Mouse (Mus musculus) left cerebral cortex, adult 9 months (tissue): ENCODE data around the gene Rpl7a.
"Not testable (repeated sequence)": the region's sequence is repeated elsewhere in the genome, so short reads cannot be mapped to it uniquely, and the experiment has no call there.

Experiments used
- DNase-seq, 2 experiments: peaks; one replicate each; pipeline ENCODE4 v3.0.0; 2022; ENCODE audit warnings: low spot score in 2 of 2

The Rpl7a gene

DNA sequence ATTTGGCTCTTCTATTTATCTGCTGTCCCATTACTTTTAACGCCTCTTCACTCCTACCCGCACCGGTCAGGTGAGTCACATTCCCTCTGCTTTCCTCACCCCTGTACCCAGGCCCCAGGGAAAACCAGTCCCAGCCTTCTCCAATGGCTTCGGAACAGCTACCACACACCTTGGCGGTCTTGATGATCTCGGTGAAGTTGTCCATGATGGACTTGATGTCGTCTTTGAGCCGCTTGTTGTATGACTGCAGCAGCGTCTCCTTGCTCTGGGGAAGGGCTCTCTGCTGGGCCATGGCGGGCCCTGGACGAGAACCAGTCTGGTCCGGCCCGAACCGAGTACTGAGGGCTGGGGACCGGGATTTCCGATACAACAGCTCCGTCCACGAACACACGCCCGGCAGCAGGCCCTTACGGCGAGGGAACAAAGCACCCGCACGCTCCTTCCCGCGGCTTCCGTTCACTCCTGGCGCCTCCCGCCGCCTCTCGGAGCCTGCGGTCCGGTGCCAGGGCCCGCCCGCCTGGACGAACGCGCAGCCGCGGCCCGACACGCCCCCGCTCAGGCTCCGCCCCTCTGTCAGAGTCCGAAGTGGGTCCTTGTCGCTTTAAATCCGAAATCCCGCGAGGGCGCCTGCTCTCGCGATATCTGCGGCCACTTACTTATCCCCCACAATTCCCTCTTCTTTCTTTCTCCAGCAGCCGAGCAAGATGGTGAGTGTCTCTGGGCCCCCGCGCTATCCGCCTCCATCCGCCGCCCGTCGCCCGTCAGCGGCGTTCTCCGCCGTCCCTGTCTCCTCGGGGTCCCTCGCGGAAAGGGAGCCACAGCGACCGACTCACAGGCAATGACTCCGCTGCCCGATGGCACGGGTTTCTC lies at the start of gene Rpl7a, which contains the start of gene Med22:
Gene Rpl7a (plus strand): TSS at position 641 of the 870 bp plus-strand sequence.
Gene Med22 (minus strand): TSS at position 554 of the 870 bp plus-strand sequence.
- DNase-seq, result peak; percentile 95 to 100

DNA sequence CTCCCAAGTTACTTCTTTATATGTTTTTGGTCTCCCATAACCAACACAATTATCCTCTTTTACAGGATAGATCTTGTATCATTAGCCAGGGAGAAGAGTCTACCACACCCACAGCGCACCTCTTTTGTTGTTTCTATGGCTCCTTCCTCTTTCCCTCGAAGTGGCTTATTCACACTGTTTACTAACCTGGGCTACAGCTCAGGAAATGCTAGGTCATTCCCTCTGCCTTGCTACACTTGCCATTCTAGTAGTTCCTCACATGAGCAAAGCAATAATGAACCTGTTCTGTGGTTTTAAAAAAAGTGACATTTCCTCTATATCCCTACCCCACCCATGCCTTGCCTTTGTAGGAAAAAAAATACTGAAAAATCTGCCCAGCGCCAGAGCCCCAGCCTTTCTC lies 47.7 kb upstream of the Rpl7a start:
- no peak for DNase-seq

DNA sequence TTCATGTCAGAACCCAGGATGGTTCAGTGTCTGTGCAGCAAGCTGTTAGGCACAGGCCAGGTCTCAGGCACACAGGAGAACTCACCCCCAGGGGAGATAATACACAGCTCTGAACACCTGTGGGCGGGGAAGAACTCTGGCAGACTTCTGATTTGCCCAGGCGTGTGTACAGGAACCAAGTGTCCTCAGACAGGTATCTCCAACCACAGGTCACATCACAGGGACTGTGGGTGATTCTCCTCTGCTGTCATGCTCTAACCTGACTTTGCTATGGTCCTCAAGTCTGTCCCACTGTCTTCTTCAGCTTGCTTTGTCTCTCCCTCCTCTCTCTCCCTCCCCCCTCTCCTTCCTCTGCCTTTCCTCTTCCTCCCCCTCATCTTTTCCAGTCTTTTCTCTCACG lies 45.7 kb upstream of the Rpl7a start, which contains the start of gene Abo:
Gene Abo (minus strand): TSS at position 101 of the 400 bp plus-strand sequence.
- DNase-seq, result no peak

DNA sequence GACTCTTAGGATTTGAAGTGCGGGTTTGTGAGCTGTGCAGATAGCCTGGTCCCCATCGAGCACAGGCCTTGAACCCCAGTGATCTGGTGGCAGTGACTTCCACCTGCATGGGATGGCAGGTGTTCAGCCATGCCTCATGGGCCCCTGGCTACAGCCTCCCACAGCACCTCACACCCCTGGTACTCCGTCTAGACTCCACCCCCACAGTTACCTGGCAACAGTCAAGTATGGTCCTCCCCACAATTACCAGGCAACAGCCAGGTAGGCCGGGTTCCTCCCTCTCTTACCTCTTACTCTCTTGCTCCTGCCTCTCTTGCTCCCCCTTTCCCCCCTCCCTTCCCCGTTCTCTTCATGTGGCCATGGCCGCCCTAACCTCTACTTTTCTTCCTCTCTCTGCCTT lies 39.9 kb upstream of the Rpl7a start:
- no peak for DNase-seq

DNA sequence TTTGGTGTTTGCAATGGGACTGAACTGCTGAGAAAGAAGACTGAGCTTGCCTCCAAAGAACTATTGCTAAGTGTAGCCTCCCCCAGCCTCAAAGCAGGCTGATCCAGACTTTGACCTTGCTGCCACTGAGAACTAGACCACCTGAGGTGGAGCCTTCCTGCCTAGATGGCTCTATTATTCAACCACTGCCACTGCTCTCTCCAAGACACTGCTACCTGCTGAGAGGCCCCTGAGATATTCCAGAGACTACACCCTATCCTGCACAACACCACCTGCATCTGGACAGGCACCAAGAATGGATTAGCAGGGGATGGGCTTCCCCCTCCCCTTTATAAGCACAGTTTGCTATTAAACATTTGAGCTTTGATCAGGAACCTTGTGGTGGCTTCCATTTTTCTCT lies 32.0 kb upstream of the Rpl7a start:
- DNase-seq, result no peak

DNA sequence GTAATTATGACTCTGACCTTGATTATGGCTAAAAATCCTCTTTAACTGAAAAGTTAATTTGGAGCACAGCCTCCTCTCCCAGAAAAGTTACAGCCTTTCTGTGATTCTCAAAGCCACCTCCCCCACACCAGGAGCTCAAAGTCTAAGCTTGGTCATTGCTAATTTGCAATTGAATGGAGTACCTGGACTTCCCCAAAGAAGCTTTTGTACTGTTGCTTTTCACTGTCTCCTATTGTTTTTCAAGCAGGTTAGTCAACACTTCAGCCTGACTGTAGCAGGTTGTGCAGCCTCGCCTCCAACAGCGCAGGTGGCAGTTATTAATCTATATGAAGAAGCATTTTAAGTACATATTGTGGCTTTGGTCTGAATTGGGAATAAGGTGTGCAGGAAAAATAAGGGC lies 25.0 kb upstream of the Rpl7a start:
- DNase-seq, result not testable (repeated sequence)

DNA sequence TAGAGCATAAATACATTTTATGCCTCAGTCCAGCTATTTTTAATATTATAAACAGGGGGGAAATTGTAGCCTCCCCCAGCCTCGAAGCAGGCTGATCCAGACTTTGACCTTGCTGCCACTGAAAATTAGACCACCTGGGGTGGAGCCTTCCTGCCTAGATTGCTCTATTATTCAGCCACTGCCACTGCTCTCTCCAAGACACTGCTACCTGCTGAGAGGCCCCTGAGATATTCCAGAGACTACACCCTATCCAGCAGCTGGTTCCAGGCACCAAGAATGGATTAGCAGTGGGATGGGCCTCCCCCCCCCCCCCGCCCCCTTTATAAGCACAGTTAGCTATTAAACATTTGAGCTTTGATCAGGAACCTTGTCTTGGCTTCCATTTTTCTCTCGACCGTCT lies 24.4 kb upstream of the Rpl7a start:
- not testable (repeated sequence) for DNase-seq

DNA sequence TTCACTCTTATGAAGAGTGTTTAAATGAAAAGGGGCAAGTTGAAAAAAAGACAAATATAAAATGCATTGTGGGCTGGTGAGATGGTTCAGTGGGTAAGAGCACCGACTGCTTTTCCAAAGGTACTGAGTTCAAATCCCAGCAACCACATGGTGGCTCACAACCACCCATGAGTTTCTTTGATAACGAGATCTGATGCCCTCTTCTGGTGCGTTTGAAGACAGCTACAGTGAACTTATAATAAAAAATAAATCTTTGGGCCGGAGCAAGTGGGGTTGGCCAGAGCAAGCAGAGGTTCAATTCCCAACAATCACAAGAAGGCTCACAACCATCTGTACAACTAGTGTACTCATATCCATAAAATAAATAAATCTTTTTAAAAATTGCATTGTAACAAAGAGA lies 14.7 kb upstream of the Rpl7a start:
- DNase-seq, result no peak

DNA sequence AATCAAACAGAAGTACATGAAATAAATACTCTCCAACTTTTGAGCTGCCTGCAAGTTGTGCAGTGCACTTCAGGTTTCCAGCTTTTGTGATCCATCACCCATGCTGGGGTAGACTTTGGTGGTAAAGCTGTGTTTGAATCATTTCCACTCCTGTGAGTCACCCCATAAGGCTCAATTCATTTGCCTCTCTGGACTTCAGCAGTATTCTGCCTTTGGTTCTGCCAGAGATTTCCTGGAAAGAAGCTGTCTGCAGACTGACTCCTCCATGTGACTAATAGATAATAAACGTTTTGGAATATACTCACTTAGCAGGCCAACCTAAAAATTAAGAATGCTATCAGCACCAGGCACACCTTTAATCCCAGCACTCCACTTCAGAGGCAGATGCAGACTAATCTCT lies 9.8 kb upstream of the Rpl7a start:
- DNase-seq, result no peak

DNA sequence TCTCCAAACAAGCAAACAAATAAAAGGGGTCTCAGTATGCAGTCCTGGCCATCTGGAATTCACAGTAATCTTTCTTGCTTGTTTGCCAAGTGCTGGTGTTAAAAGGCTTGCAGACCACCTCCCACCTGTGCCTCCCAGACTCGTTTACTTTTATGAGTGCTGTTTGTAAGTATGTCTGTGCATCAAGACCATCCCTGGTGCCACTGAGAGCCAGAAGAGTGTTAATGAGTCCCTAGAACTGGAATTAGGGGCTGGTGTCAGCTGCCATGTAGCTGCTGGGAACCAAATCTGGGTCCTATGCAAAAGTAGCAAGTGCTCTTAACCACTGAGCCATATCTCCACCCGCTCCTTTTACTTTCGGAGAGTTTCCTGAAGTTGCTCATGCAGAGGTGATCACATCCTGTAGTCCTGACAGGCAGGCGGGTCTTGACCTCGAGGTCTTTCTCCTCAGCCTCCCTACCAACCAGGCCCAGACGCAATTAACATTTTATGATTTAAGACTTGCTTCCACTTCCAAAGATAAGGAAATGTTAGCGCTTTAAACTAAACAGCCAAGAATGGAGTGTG lies 8.6 kb upstream of the Rpl7a start:
- no peak for DNase-seq

DNA sequence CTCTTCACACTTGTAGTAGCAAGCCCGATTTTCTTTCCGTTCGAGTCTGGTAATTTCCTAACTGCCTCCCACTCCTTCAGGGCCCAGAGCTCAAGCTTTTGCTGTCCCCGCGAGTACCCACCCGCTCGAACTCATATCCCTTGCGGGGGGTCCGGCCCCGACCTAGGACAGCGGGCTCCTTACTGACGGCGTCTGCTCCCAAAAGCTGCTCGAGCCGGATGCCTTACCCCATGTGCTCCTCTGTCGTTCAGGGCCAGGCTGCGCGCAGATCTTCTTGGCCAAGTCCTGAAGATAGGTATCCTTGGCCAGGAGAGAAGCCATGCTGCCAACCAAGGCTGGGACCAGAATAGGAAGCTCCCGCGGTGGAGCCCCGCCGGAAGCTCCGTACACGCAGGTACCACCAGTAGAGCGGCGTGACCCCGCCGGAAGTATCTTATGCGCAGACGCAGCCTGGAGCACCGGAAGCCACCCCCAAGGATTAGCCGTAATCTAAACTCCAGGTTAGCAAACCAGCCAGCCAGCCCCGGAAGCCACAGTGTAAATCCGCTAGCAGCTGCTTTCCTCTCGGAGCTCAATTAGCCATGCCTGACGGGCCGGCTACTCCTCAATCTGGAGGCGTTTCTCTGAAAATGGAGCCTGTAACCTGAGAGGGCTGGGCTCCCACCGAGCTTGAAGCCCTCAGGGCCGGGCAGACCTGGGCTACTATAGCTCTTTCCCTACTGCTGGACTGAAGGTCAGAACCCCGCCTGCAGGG lies 7.9 kb upstream of the Rpl7a start, which contains the start of gene Surf6:
Gene Surf6 (minus strand): TSS at position 413 of the 754 bp plus-strand sequence.
- peak; percentile 94 to 97 for DNase-seq

DNA sequence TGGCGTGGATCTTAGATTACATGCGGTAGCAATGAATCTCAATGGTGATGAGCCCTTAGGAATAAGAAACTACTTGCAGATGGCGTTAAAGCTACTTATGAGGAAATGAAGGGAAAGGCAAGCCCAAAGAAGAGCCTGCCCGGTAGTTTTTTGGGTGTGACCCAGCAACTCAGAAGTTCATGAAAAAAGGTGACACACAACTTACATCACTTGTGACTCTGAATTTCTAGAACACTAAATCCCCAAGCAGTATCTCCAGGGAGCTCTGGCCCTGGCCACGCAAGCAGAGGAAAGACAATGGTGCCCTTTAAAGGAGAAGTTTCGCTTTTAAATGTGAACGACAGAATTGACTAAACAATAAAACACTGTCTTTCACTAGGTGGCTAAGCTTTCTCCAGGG lies 7.3 kb upstream of the Rpl7a start:
- DNase-seq, result no peak

DNA sequence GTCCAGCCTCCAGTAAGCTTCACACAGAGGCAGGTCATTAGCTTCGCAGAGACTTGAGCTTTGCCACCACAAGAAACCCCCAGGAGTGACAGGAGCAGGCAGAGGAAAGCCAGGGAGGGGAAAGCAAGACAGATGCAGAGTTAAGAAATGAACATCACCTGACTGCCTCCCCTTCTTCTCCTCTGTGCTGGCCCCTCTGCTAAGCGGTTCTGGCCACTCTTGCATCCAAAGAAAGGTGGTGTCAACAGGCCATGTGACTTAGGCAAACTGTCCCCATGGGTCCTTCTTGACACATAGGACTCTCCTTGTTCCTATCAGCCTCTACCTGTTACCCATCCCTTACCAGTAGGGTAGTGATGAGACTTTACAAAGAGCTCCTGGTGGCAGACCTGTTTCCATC lies 4.6 kb upstream of the Rpl7a start:
- DNase-seq, result no peak

DNA sequence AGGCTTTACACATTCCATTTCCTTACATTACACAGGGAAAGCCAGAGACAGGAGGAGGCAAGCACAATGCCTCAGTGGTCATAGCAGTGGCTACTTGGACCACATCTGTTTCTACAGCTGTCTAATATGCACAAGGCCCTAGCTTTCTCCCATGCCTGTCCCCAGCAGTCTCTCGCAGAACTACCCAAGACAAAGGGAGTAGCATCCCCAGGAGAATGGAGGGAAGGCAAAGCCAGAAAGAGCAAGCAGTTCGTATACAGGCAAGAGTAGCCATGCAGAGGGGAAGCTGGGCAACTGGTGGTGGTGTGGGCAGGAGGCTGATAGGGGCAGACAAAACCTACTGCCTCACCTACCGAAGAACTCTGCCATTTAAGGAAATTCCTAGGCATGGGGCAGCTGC lies 4.1 kb upstream of the Rpl7a start:
- no peak for DNase-seq

DNA sequence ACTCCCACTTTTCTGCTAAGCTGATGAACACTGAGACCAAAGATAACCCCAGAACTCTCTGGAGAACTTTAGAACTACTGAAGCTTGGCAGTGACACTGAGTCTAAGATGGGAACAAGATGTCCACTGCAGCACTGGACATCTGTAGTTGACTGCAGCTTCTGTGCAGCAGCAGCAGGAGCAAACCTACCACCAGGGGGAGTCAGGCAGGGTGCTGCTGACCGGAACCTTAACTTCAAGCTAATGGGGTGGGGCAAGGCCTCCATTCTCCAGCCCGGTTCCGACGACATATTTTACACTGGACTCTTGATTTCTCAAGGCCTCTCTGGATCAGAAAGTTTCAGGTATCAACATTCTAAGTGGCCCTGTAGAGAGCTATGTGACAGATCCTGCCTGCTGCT lies 3.5 kb upstream of the Rpl7a start:
- no peak for DNase-seq

DNA sequence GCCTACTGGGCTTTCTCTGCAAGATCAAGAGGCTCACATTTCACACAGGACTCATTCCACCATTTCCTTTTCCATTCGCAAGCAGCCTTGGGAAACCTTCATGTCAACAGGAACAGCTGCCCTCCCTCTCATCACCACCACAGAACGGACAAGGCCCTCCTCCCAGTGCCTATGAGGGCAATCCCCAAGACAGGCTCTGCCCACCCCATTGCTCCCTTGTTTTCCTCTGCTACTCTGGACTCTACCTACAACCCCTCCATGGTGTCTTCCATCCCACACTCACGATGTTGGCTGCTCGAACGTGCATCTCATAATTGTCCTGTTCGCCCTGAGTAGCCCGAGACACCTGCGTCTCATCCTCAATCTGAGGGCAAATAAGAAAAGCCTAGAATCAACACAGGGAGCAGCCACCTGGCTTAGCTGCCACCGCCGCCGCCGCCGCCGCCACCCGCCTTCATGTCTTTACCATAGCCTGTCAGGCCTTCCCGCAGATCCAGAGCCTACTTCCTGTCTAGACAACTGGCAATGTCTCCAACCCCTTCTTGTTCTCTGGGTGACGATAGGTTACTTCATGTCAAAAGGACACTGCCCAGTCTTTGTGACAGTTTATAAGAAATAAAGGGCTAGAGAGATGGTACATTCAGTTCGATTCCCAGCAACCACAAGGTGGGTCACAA lies 1.7 kb upstream of the Rpl7a start:
- DNase-seq, result no peak

DNA sequence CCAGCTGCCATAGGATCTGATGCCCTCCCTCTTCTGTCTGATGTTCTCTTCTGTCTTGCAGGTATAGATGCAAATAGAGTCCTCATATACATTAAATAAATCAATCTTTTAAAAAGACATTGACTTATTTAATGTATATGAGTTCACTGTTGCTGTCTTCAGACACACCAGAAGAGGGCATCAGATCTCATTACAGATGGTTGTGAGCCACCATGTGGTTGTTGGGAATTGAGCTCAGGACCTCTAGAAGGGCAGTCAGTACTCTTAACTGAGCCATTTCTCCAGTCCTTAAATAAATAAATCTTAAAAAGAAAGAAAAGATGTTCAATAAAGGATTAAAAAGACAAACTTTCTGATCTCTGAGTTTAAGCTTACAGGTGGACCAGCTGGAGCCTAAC lies 1.2 kb upstream of the Rpl7a start:
- no peak for DNase-seq

DNA sequence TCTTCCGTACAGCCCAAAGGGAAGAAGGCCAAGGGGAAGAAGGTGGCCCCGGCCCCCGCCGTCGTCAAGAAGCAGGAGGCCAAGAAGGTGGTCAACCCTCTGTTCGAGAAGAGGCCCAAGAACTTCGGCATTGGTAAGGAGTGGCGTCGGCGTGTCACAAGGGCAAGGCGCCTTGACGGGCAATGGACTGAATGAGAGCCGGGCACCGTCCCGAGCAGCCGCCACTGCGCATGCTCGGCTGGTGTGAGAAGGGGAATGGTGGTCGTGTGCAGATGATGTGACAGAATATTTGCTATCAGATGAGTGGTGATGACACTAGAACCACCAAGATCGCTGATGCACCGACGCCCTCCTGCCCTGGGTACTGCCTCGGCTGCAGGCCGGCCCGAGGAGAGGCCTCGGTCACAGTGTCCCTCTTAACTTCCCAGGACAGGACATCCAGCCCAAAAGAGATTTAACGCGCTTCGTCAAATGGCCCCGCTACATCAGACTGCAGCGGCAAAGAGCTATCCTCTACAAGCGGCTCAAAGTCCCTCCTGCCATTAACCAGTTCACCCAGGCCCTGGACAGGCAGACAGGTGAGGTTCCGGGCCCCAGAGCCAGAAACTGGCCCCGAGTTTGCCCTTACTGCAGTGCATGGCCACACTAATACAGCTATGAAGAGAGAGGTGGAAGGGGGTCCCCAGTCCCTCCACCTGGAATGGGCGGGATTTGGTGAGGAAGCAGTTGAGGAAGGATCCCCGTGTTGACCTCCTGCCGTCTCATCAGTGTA lies 616 bp downstream of the Rpl7a start:
- peak in 1 of 2 experiments; percentile 54 for DNase-seq

DNA sequence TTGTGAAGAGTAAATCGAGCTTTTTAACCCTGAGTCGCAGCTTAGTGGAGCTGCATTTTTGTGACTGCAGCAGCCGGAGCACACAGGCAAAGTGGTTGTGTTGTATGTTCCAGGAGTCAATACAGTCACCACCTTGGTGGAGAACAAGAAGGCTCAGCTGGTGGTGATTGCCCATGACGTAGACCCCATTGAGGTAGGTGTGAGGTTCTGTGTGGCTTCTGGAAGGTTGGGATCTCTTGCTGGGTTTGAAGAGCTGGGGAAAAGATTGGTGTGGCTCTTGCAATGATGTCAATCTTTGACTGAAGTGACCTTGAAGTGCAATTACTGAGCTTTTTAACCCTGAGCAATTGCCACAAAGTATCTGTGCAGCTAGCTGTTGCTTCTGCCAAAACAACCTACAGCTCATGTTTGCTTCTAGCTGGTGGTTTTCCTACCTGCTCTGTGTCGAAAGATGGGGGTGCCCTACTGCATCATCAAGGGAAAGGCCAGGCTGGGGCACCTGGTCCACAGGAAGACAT lies 1.7 kb downstream of the Rpl7a start:
- no peak for DNase-seq

DNA sequence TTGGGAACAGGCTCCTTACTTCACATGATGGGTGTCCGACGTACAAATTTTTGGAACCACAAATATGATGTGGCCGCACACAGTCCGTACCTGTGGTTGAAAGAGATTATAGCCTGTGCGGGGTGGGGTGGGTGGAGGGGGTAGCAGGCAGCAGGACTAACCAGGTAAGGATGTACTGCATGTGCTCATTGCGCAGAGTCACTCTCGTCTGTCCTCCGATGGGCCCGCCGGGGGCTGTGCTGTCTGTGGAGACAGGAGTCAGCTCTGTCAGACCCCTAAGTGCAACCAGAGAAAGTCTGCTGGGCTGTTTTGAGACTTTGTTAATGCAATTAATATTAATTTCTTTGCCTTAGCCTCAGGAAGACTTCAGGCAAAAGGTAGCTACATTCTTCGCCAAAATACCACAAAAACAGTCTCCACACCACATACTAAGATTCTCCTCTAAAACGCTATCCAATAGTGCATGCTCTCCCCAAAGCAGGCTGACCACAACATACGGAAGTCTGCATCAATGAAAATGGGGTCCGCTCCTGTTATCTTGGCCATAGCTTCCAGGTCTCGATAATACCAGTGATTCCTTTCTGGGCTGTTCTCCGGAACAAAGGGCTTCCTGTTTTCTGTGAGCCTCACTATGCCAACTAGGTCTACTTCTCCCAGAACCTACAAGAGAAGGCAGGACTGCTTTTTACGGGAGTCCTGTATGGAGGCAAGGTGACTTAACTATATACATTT lies 3.0 kb downstream of the Rpl7a start:
- no peak for DNase-seq
